Comparison of ENCODE assay signal across 9 mouse cellular contexts in genomic region chr7:30908992-30909431, GRCm38 (mm10). TPM values are rescaled to one million over a fixed set of nuclear protein-coding genes. Genes with fewer than 3 reads are reported as not detected.
DNase-seq lines count a peak whose midpoint lies in the region; ATAC-seq and TF ChIP-seq lines count a peak whose summit lies in the region.
"Had no signal": no experiment of that assay in that cellular context is flagged by ENCODE, and none has a peak within 500 bp of the region (broad histone marks: within the 10 kb centered on the region; RNA-seq: fewer than 3 reads in every experiment).

No protein-coding gene starts in this region.

- no peaks in the 10 kb centered on the region for H3K36me3 ChIP-seq in heart, embryonic 10.5 days
- H3K36me3 ChIP-seq in ES-E14 (ENCODE audit: control insufficient read depth, insufficient read depth, low read length, poor library complexity, severe bottlenecking) = no peaks in the 10 kb centered on the region
- no peaks in the 10 kb centered on the region for H3K36me3 ChIP-seq in hindbrain, embryonic 14.5 days (replicated peaks; ENCODE audit: control insufficient read depth, insufficient read depth)

- intact Hi-C loops in heart, postnatal 36 days (cut with DNase I) = no loop called here

- H3K4me3 ChIP-seq in heart, embryonic 10.5 days = peak overlapping the region; percentile 45
- H3K4me3 ChIP-seq in ES-E14 (ENCODE audit: insufficient read depth in 1 of 2, low read depth in 1 of 2, low read length in 2 of 2, poor library complexity in 1 of 2, severe bottlenecking in 1 of 2) = peak overlapping the region; percentile 42 to 54; a peak in 2 of 4 replicates
- H3K4me3 ChIP-seq in hindbrain, embryonic 14.5 days (replicated peaks; ENCODE audit: low read length) = peak overlapping the region; percentile 17

- ATAC-seq in hindbrain, embryonic 14.5 days (ENCODE audit: low FRiP score) = 0 out of 2 replicates have a peak, but pooled peaks have one; percentile 37
- ATAC-seq in megakaryocyte progenitor cell, adult 5-6 weeks (replicated peaks; ENCODE audit: poor library complexity) = peak; percentile 17; the same call in 1 of the 2 replicates

- no peak overlapping the region for H3K27ac ChIP-seq in heart, embryonic 10.5 days
- H3K27ac ChIP-seq in ES-E14 (ENCODE audit: insufficient read depth, low read depth, low read length, poor library complexity, severe bottlenecking) = no peak overlapping the region
- H3K27ac ChIP-seq in hindbrain, embryonic 14.5 days = no peak overlapping the region

- H3K9me3 ChIP-seq in heart, embryonic 10.5 days = no peaks in the 10 kb centered on the region
- H3K9me3 ChIP-seq in ES-E14 (ENCODE audit: control insufficient read depth, insufficient read depth, low read depth, low read length) = no peaks in the 10 kb centered on the region
- no peaks in the 10 kb centered on the region for H3K9me3 ChIP-seq in hindbrain, embryonic 14.5 days (ENCODE audit: control insufficient read depth, low read length)

- WGBS in heart, embryonic 10.5 days = 19% methylated on average over 15 of the region's 17 CpGs
- 21% methylated on average over 16 of the region's 17 CpGs for WGBS in hindbrain, embryonic 14.5 days

- H3K4me2 ChIP-seq in hindbrain, embryonic 14.5 days (replicated peaks) = peak overlapping the region; percentile 55

- H3K9ac ChIP-seq in ES-E14 (ENCODE audit: insufficient read depth, low read depth, low read length, poor library complexity, severe bottlenecking) = no peak overlapping the region
- H3K9ac ChIP-seq in hindbrain, embryonic 14.5 days = no peak overlapping the region

- no peak for DNase-seq in heart, embryonic 10.5 days (ENCODE audit: low spot score)
- no peak for DNase-seq in heart, postnatal 36 days
- DNase-seq in ES-E14 (ENCODE audit: low read depth, low spot score) (no peak), MN1 (ENCODE audit: low spot score) (no peak)
- no peak for DNase-seq in hindbrain, embryonic 14.5 days (ENCODE audit: low spot score)
- no peak for DNase-seq in right cerebral cortex, adult 2 months (ENCODE audit: low spot score in 2 of 2)
- DNase-seq in adrenal gland, postnatal 10 days = no peak

- peaks cover 33% of the 10 kb centered on the region for H3K27me3 ChIP-seq in heart, embryonic 10.5 days (ENCODE audit: insufficient read depth, poor library complexity, severe bottlenecking)
- H3K27me3 ChIP-seq in hindbrain, embryonic 14.5 days (ENCODE audit: control insufficient read depth, insufficient read depth, low read length) = no peaks in the 10 kb centered on the region

- H3K4me1 ChIP-seq in heart, embryonic 10.5 days = peaks cover 11% of the 10 kb centered on the region
- H3K4me1 ChIP-seq in ES-E14 (ENCODE audit: control insufficient read depth in 2 of 2, insufficient read depth in 2 of 2, low read length in 2 of 2, poor library complexity in 1 of 2) = peaks cover 0 to 1% of the 10 kb centered on the region in 2 experiments; a peak in 1 of 4 replicates
- H3K4me1 ChIP-seq in hindbrain, embryonic 14.5 days (replicated peaks; ENCODE audit: control insufficient read depth, insufficient read depth, low read length) = 0 out of 2 replicates have a peak, but pooled peaks cover 6% of the 10 kb centered on the region

- in situ Hi-C loops in ES-E14 (cut with MboI; ENCODE audit: low sequenced_read_pairs in 2 of 2, unreplicated experiment in 2 of 2) = no loop called here

TF ChIP-seq in ES-E14, 5 proteins besides CTCF, POLR2A, EP300 and RAD21:
- TF ChIP-seq CHD2 (IDR thresholded peaks at IDR 0.05; ENCODE audit: low read depth, low read length) (no peak), MAFK (IDR thresholded peaks at IDR 0.05; ENCODE audit: insufficient read depth, low read depth, low read length) (no peak), ZC3H11A (IDR thresholded peaks at IDR 0.05; ENCODE audit: borderline replicate concordance, low read depth, low read length) (no peak), ZNF384 (IDR thresholded peaks at IDR 0.05; ENCODE audit: low read depth, low read length) (no peak), HCFC1 (IDR thresholded peaks at IDR 0.05; ENCODE audit: borderline replicate concordance, insufficient read depth, low read length) (no peak)

RNA-seq across cellular contexts. Expression of gene Mag, which starts 5.7 kb away (rescaled TPM):
- polyA plus RNA-seq in heart, embryonic 10.5 days (2016; fragmentation: Nextera tagmentation; extraction: Ambion mirVana) = 0.30 and 0.38 TPM in 2 replicates
- total RNA-seq in heart, postnatal 36 days (2021) = not detected
- 0.22 and 0.37 TPM in 2 replicates for total RNA-seq in ES-E14 (2012; rRNA removed)
- 3.4 and 4.3 TPM in 2 replicates for polyA plus RNA-seq in hindbrain, embryonic 14.5 days (2014; fragmentation: Nextera tagmentation; extraction: Ambion mirVana)
- 0.39 TPM in 1 of 2 replicates, not detected in the other for total RNA-seq in megakaryocyte progenitor cell, adult 5-6 weeks (2015)
- total RNA-seq in megakaryocyte progenitor cell, adult 5-6 weeks (2017) = 0.37 and 1.3 TPM in 2 replicates
- total RNA-seq in adrenal gland, postnatal 10 days (2021) = under 1 TPM; 0.45 to 0.58 TPM

RNA-seq across cellular contexts. Expression of gene Hamp2, which starts 15.5 kb away (rescaled TPM):
- polyA plus RNA-seq in heart, embryonic 10.5 days (2016; fragmentation: Nextera tagmentation; extraction: Ambion mirVana) = not detected in 2 replicates
- total RNA-seq in heart, postnatal 36 days (2021) = 1 to 10 TPM; 2.9 to 4.6 TPM
- total RNA-seq in ES-E14 (2012; rRNA removed) = not detected in 2 replicates
- not detected in 2 replicates for polyA plus RNA-seq in hindbrain, embryonic 14.5 days (2014; fragmentation: Nextera tagmentation; extraction: Ambion mirVana)
- total RNA-seq in megakaryocyte progenitor cell, adult 5-6 weeks (2015) = not detected in 2 replicates
- total RNA-seq in megakaryocyte progenitor cell, adult 5-6 weeks (2017) = not detected in 2 replicates
- total RNA-seq in adrenal gland, postnatal 10 days (2021) = 1 to 10 TPM in 1 of 2 experiments, not detected in 1; 1.1 TPM
- total RNA-seq: megakaryocyte-erythroid progenitor cell, adult 5-6 weeks had no signal

RNA-seq across cellular contexts. Expression of gene Cd22, which starts 28.9 kb away (rescaled TPM):
- not detected in 2 replicates for polyA plus RNA-seq in heart, embryonic 10.5 days (2016; fragmentation: Nextera tagmentation; extraction: Ambion mirVana)
- total RNA-seq in heart, postnatal 36 days (2021) = 1 to 10 TPM in 1 of 2 experiments, under 1 TPM in 1; 0.46 to 1.7 TPM
- 0.16 and 0.45 TPM in 2 replicates for total RNA-seq in ES-E14 (2012; rRNA removed)
- polyA plus RNA-seq in hindbrain, embryonic 14.5 days (2014; fragmentation: Nextera tagmentation; extraction: Ambion mirVana) = 0.17 TPM in 1 of 2 replicates, not detected in the other
- 0.29 and 1.3 TPM in 2 replicates for total RNA-seq in megakaryocyte progenitor cell, adult 5-6 weeks (2015)
- 0.07 and 0.29 TPM in 2 replicates for total RNA-seq in megakaryocyte progenitor cell, adult 5-6 weeks (2017)
- 1 to 10 TPM; 3.3 to 5.1 TPM for total RNA-seq in adrenal gland, postnatal 10 days (2021)

RNA-seq across cellular contexts. Expression of gene Hamp, which starts 34.8 kb away (rescaled TPM):
- not detected in 2 replicates for polyA plus RNA-seq in heart, embryonic 10.5 days (2016; fragmentation: Nextera tagmentation; extraction: Ambion mirVana)
- 10 to 100 TPM; 20.2 to 36.3 TPM for total RNA-seq in heart, postnatal 36 days (2021)
- total RNA-seq in ES-E14 (2012; rRNA removed) = not detected in 2 replicates
- not detected in 2 replicates for polyA plus RNA-seq in hindbrain, embryonic 14.5 days (2014; fragmentation: Nextera tagmentation; extraction: Ambion mirVana)
- not detected in 2 replicates for total RNA-seq in megakaryocyte progenitor cell, adult 5-6 weeks (2015)
- not detected in 2 replicates for total RNA-seq in megakaryocyte progenitor cell, adult 5-6 weeks (2017)
- 1 to 10 TPM in 1 of 2 experiments, under 1 TPM in 1; 0.88 to 1.3 TPM for total RNA-seq in adrenal gland, postnatal 10 days (2021)
- total RNA-seq: megakaryocyte-erythroid progenitor cell, adult 5-6 weeks had no signal

RNA-seq across cellular contexts. Expression of gene Usf2, which starts 47.6 kb away (rescaled TPM):
- polyA plus RNA-seq in heart, embryonic 10.5 days (2016; fragmentation: Nextera tagmentation; extraction: Ambion mirVana) = 15.0 and 26.9 TPM in 2 replicates
- 100 to 1,000 TPM; 107 to 112 TPM for total RNA-seq in heart, postnatal 36 days (2021)
- 30.2 and 32.1 TPM in 2 replicates for total RNA-seq in ES-E14 (2012; rRNA removed)
- polyA plus RNA-seq in hindbrain, embryonic 14.5 days (2014; fragmentation: Nextera tagmentation; extraction: Ambion mirVana) = 24.9 and 26.5 TPM in 2 replicates
- 92.6 and 97.4 TPM in 2 replicates for total RNA-seq in megakaryocyte progenitor cell, adult 5-6 weeks (2015)
- 137 and 162 TPM in 2 replicates for total RNA-seq in megakaryocyte progenitor cell, adult 5-6 weeks (2017)
- total RNA-seq in adrenal gland, postnatal 10 days (2021) = 100 to 1,000 TPM; 105 to 108 TPM
